Mouse (Mus musculus) MEL (cell line): Measurements from ENCODE around the gene Tmem219. TPM values are rescaled to one million over a fixed set of nuclear protein-coding genes. Genes with fewer than 3 reads are reported as not detected.
A peak's percentile ranks its signal among the peaks of the same experiment; 100 is the strongest.

ENCODE experiments used
- DNase-seq: peaks from one replicate; pipeline ENCODE4 v3.0.0; 2011; ENCODE audit warnings: low read depth, low spot score
- H3K27ac ChIP-seq: 2 replicates; pipeline ENCODE4 v1.5.1; 2012; ENCODE audit warnings: low read depth, mild to moderate bottlenecking, control low read depth, low read length, moderate library complexity; ENCODE audit not compliant: control insufficient read depth
- H3K27me3 ChIP-seq, 2 experiments: fragments of 150-350 bp in 1 of 2; sonication (generic) in 1 of 2; 2 replicates each; pipeline ENCODE4 v1.6.1; 2012; ENCODE audit warnings: low read length in 2 of 2, mild to moderate bottlenecking in 2 of 2, improper control_type of control experiment in 1 of 2, moderate library complexity in 1 of 2; ENCODE audit not compliant: insufficient read depth in 2 of 2, control insufficient read depth in 1 of 2
- H3K36me3 ChIP-seq, 2 experiments: 2 replicates each; pipeline ENCODE4 v1.6.1; 2012 to 2014; ENCODE audit warnings: low read length in 2 of 2, improper control_type of control experiment in 1 of 2, inconsistent platforms in 1 of 2, mild to moderate bottlenecking in 1 of 2; ENCODE audit not compliant: insufficient read depth in 2 of 2, control insufficient read depth in 1 of 2
- H3K4me1 ChIP-seq, 2 experiments: fragments of 150-350 bp in 1 of 2; sonication (generic) in 1 of 2; 2 replicates each; pipeline ENCODE4 v1.6.1; 2012; ENCODE audit warnings: low read length in 2 of 2, improper control_type of control experiment in 1 of 2, mild to moderate bottlenecking in 1 of 2; ENCODE audit not compliant: insufficient read depth in 2 of 2, control insufficient read depth in 1 of 2
- H3K4me3 ChIP-seq, 2 experiments: fragments of 150-350 bp in 1 of 2; sonication (generic) in 1 of 2; 2 replicates each; pipeline ENCODE4 v1.5.1; 2012; ENCODE audit warnings: low read depth in 2 of 2, low read length in 2 of 2, mild to moderate bottlenecking in 2 of 2, moderate library complexity in 2 of 2, control low read depth in 1 of 2, improper control_type of control experiment in 1 of 2; ENCODE audit not compliant: control insufficient read depth in 1 of 2, insufficient read depth in 1 of 2
- H3K79me2 ChIP-seq: 2 replicates; pipeline ENCODE4 v1.6.1; 2012; ENCODE audit warnings: mild to moderate bottlenecking, low read length, moderate library complexity; ENCODE audit not compliant: control insufficient read depth, poor library complexity, insufficient read depth
- H3K9ac ChIP-seq: 2 replicates; pipeline ENCODE4 v1.6.1; 2012; ENCODE audit warnings: low read depth, mild to moderate bottlenecking, control low read depth, low read length, moderate library complexity; ENCODE audit not compliant: control insufficient read depth, poor library complexity, severe bottlenecking
- H3K9me3 ChIP-seq: fragments of 150-350 bp; sonication (generic); replicated peaks from 2 replicates; pipeline ENCODE4 v1.6.1; 2012; ENCODE audit warnings: mild to moderate bottlenecking, low read length, improper control_type of control experiment, moderate library complexity; ENCODE audit not compliant: insufficient read depth
- BHLHE40 ChIP-seq: IDR thresholded peaks from 2 replicates; pipeline ENCODE4 v1.6.1; 2012; ENCODE audit warnings: low read depth, mild to moderate bottlenecking, inconsistent platforms, low read length, improper control_type of control experiment, borderline replicate concordance
- CHD1 ChIP-seq: IDR thresholded peaks from 2 replicates; pipeline ENCODE4 v1.6.1; 2012; ENCODE audit warnings: low read depth, mild to moderate bottlenecking, inconsistent platforms, low read length, improper control_type of control experiment
- CHD2 ChIP-seq: IDR thresholded peaks from 2 replicates; pipeline ENCODE4 v1.6.1; 2011; ENCODE audit warnings: low read length, improper control_type of control experiment
- CTCF ChIP-seq, 3 experiments: IDR thresholded peaks in 2 of 3; conservative IDR thresholded peaks in 1 of 3; 2 replicates each; pipeline ENCODE4 v1.5.1; 2011 to 2012; ENCODE audit warnings: low read length in 3 of 3, low read depth in 2 of 3, mild to moderate bottlenecking in 2 of 3, improper control_type of control experiment in 1 of 3, inconsistent platforms in 1 of 3, mixed read lengths in 1 of 3, moderate library complexity in 1 of 3; ENCODE audit not compliant: control insufficient read depth in 1 of 3, insufficient read depth in 1 of 3, poor library complexity in 1 of 3, severe bottlenecking in 1 of 3
- ETS1 ChIP-seq: IDR thresholded peaks from 2 replicates; pipeline ENCODE4 v1.6.1; 2012; ENCODE audit warnings: low read depth, mild to moderate bottlenecking, inconsistent platforms, low read length, improper control_type of control experiment, moderate library complexity
- GABPA ChIP-seq: IDR thresholded peaks from 2 replicates; pipeline ENCODE4 v1.6.1; 2012; ENCODE audit warnings: low read depth, mild to moderate bottlenecking, inconsistent platforms, low read length, improper control_type of control experiment, moderate library complexity
- GATA1 ChIP-seq: IDR thresholded peaks from 2 replicates; pipeline ENCODE4 v1.6.1; 2011; ENCODE audit warnings: low read depth, low read length, improper control_type of control experiment
- HCFC1 ChIP-seq: IDR thresholded peaks from 2 replicates; pipeline ENCODE4 v1.6.1; 2012; ENCODE audit warnings: low read depth, mild to moderate bottlenecking, inconsistent platforms, low read length, improper control_type of control experiment, moderate library complexity
- JUND ChIP-seq: IDR thresholded peaks from 2 replicates; pipeline ENCODE4 v1.6.1; 2011; ENCODE audit warnings: low read depth, mild to moderate bottlenecking, improper control_type of control experiment, low read length
- KAT2A ChIP-seq: conservative IDR thresholded peaks from 2 replicates; pipeline ENCODE4 v1.6.1; 2012; ENCODE audit warnings: low read depth, low read length, improper control_type of control experiment, inconsistent platforms
- MAFK ChIP-seq: IDR thresholded peaks from 2 replicates; pipeline ENCODE4 v1.6.1; 2011; ENCODE audit warnings: low read depth, mild to moderate bottlenecking, low read length, improper control_type of control experiment, borderline replicate concordance
- MAZ ChIP-seq: IDR thresholded peaks from 2 replicates; pipeline ENCODE4 v1.6.1; 2012; ENCODE audit warnings: low read depth, mild to moderate bottlenecking, inconsistent platforms, low read length, improper control_type of control experiment
- MYC ChIP-seq: IDR thresholded peaks from 2 replicates; pipeline ENCODE4 v1.6.1; 2011; ENCODE audit warnings: low read depth, mild to moderate bottlenecking, low read length, improper control_type of control experiment, moderate library complexity
- NELFE ChIP-seq: IDR thresholded peaks from 2 replicates; pipeline ENCODE4 v1.6.1; 2011; ENCODE audit warnings: low read depth, low read length, improper control_type of control experiment
- POLR2A ChIP-seq, 2 experiments: IDR thresholded peaks; 2 replicates each; pipeline ENCODE4 v1.6.1; 2011 to 2012; ENCODE audit warnings: low read length in 2 of 2, mild to moderate bottlenecking in 2 of 2, control low read depth in 1 of 2, improper control_type of control experiment in 1 of 2, low read depth in 1 of 2, moderate library complexity in 1 of 2; ENCODE audit not compliant: control insufficient read depth in 1 of 2, insufficient read depth in 1 of 2, poor library complexity in 1 of 2
- POLR2AphosphoS5 ChIP-seq: IDR thresholded peaks from 2 replicates; pipeline ENCODE4 v1.6.1; 2012; ENCODE audit warnings: low read depth, borderline replicate concordance, mild to moderate bottlenecking, inconsistent platforms, low read length, moderate library complexity, mixed read lengths
- SIN3A ChIP-seq: IDR thresholded peaks from 2 replicates; pipeline ENCODE4 v1.6.1; 2012; ENCODE audit warnings: low read length, improper control_type of control experiment, inconsistent platforms
- SMC3 ChIP-seq: IDR thresholded peaks from 2 replicates; pipeline ENCODE4 v1.6.1; 2011; ENCODE audit warnings: low read depth, low read length, improper control_type of control experiment
- USF1 ChIP-seq: IDR thresholded peaks from 2 replicates; pipeline ENCODE4 v1.6.1; 2014; ENCODE audit warnings: low read depth, mild to moderate bottlenecking, inconsistent platforms, low read length, improper control_type of control experiment, moderate library complexity
- ZC3H11A ChIP-seq: IDR thresholded peaks from 2 replicates; pipeline ENCODE4 v1.6.1; 2012; ENCODE audit warnings: low read depth, mild to moderate bottlenecking, inconsistent platforms, low read length, improper control_type of control experiment
- ZKSCAN1 ChIP-seq: IDR thresholded peaks from 2 replicates; pipeline ENCODE4 v1.6.1; 2012; ENCODE audit warnings: low read depth, mild to moderate bottlenecking, inconsistent platforms, low read length, improper control_type of control experiment, moderate library complexity
- ZMIZ1 ChIP-seq: IDR thresholded peaks from 2 replicates; pipeline ENCODE4 v1.6.1; 2012; ENCODE audit warnings: low read depth, mild to moderate bottlenecking, inconsistent platforms, low read length, improper control_type of control experiment, moderate library complexity
- ZNF384 ChIP-seq: IDR thresholded peaks from 2 replicates; pipeline ENCODE4 v1.6.1; 2012; ENCODE audit warnings: low read depth, mild to moderate bottlenecking, inconsistent platforms, low read length, improper control_type of control experiment
- polyA plus RNA-seq, 2 experiments: library from polyadenylated mRNA; stranded (reverse) in 1 of 2; unstranded in 1 of 2; fragments of >175 nt in 1 of 2; fragments of >200 nt in 1 of 2; gene quantifications; 2 replicates each; pipeline versions ENCODE4 v1.2.1 to v1.2.4; 2012; ENCODE audit warnings: low replicate concordance in 2 of 2, low read depth in 1 of 2; ENCODE audit not compliant: insufficient read length in 2 of 2, insufficient read depth in 1 of 2, missing spikeins in 1 of 2
- total RNA-seq: library from RNA; depleted of rRNA; stranded (reverse); fragments of 300-350 nt; gene quantifications from 2 replicates; pipeline ENCODE4 v1.2.3, GENCODE M21; 2012

Gene Tmem219
- total and polyA plus RNA-seq, 3 experiments: 18.0 to 34.5 TPM; not detected in 1

DNA sequence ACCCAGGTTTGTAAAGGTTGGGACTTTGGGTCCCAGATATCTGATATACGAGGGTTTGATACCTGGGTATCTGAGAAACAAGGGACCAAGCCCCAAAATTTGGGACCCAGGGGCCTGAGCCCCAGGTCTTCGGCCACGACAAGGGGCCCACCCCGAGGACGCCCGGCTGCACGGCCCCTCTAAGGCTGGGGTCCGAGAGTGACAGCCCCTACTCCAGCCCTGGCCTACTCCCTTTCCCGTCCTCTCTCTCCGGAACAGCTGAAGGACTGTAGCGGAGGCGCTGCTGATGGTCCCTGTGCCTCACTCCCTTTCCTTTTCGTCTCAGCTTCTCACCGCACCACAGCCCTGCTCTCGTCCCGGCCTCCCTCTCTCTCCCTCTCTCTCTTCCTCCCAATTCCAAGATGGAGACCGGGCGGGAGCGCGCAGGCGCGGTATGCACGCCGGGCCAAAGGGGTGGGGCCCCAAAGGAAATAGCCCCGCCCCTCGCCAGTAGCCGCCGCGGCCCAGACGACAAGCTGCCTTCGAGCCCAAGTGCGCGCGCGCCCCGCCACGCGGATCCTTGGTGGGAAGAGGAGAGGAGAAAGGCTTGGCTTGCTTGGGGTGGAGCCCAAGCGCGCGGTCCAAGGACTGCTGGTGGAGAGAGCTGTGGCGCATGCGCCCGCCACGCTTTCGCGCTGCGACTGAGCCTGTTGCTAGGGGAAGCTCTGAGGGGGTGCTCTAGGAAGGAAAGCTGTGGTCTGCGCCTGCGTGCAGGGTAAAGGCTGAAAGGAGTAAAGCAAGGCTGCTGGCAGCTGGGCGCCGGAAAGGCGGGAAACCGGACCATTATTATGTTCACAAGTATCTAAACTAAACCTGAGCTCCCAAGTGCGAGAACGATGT is 38.2 kb downstream of the Tmem219 start, which contains the start of gene Taok2 (continued):
- TF ChIP-seq HCFC1: peak; percentile 77
- TF ChIP-seq MYC: peak; percentile 87
- no peak for TF ChIP-seq SMC3
- TF ChIP-seq USF1: peak; percentile 46; the same call in 1 of the 2 replicates
- TF ChIP-seq GATA1: no peak
- TF ChIP-seq CTCF (IDR thresholded peaks at IDR 0.05 in 2 of 3, conservative IDR thresholded peaks at IDR 0.05 in 1 of 3; ENCODE audit: control insufficient read depth in 1 of 3, insufficient read depth in 1 of 3, low read depth in 2 of 3, low read length in 3 of 3, poor library complexity in 1 of 3, severe bottlenecking in 1 of 3): no peak
- TF ChIP-seq NELFE: peak; percentile 80
- TF ChIP-seq ETS1: peak; percentile 68
- no peak for TF ChIP-seq JUND
- no peak for TF ChIP-seq BHLHE40

DNA sequence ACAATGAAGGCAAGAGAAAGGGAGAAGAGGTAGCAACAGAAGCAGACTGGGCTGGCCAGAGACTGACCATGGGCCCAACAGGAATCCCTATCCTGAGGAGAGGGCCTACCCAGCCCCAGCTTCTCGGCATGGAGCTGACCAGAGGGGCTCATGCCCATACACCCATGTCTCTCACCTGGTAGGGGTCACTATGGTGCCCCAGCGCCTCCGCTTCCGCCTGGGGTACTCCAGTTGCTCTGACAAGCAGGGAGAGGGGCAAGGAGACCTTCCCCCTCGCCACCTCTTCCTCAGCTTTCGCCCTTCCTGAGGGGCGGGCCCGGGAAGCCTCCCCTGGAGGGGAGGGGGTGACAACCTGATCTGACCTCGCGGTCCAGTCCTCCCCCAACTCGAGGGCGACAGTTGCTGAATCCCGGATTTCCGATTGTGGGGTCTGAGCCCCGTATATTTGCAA is 39.0 kb downstream of the Tmem219 start:
- H3K9me3 ChIP-seq: no peaks in the 10 kb centered on the region
- peak overlapping the region; percentile 75 to 80 for H3K4me3 ChIP-seq
- peaks cover 31% of the 10 kb centered on the region for H3K79me2 ChIP-seq
- peak overlapping the region; percentile 83 for H3K9ac ChIP-seq
- H3K27ac ChIP-seq: peak overlapping the region; percentile 92
- H3K27me3 ChIP-seq: no peaks in the 10 kb centered on the region
- TF ChIP-seq JUND (no peak), POLR2A (IDR thresholded peaks at IDR 0.05; ENCODE audit: control insufficient read depth in 1 of 2, insufficient read depth in 1 of 2, low read depth in 1 of 2, low read length in 2 of 2, poor library complexity in 1 of 2) (peak in 1 of 2 experiments; percentile 42; a peak in 1 of 4 replicates)
- H3K4me1 ChIP-seq: peaks cover 0 to 27% of the 10 kb centered on the region in 2 experiments; a peak in 3 of 4 replicates
- H3K36me3 ChIP-seq: peaks cover 2 to 18% of the 10 kb centered on the region in 2 experiments
- peak; percentile 40 for DNase-seq

DNA sequence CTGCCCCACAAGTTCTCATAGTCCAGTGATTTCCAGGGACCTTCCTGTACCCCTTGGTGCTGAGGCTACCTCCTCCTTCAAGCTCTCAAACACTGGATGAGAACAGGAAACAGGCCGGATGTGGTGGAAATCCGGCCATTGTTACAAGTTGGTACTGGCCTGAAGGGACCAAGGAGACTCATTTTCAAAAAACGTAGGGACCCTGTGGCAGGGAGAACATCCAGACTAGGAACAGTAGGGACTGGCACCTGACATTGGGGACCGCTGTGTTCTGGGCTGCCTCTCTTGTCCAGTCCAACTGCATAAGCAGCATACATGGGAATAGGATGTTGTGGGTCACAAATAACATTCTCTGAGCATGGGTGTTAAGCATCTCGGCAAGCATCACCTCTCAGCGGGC is 41.7 kb downstream of the Tmem219 start:
- Histone ChIP-seq H3K36me3 (peaks cover 9 to 18% of the 10 kb centered on the region in 2 experiments), H3K4me1 (peaks cover 0 to 27% of the 10 kb centered on the region in 2 experiments; a peak in 3 of 4 replicates), H3K4me3 (no peak overlapping the region), H3K27ac (no peak overlapping the region), H3K9ac (no peak overlapping the region), H3K9me3 (no peaks in the 10 kb centered on the region), H3K79me2 (peaks cover 31% of the 10 kb centered on the region), H3K27me3 (no peaks in the 10 kb centered on the region)
- no peak for DNase-seq
- TF ChIP-seq CHD1 (no peak), ZMIZ1 (no peak), ZKSCAN1 (no peak), GABPA (no peak), POLR2AphosphoS5 (no peak), ZC3H11A (no peak), SIN3A (no peak), MAZ (no peak), CHD2 (no peak), MAFK (no peak), KAT2A (no peak), ZNF384 (no peak), CTCF (IDR thresholded peaks at IDR 0.05 in 2 of 3, conservative IDR thresholded peaks at IDR 0.05 in 1 of 3; ENCODE audit: control insufficient read depth in 1 of 3, insufficient read depth in 1 of 3, low read depth in 2 of 3, low read length in 3 of 3, poor library complexity in 1 of 3, severe bottlenecking in 1 of 3) (no peak), ETS1 (no peak)
- TF ChIP-seq, all 39 proteins: peak for 0
